In genomic region chr10:37047661-37048098, GRCm38 (mm10) we compare ENCODE assay signal across 8 mouse cellular contexts.
DNase-seq lines count a peak whose midpoint lies in the region; ATAC-seq and TF ChIP-seq lines count a peak whose summit lies in the region.

No protein-coding gene starts in this region.

- H3K4me2 ChIP-seq in liver, postnatal 0 days (ENCODE audit: low read depth, low read length): no peak overlapping the region
- H3K4me2 ChIP-seq in hindbrain, embryonic 13.5 days: no peak overlapping the region

- no peak for TF ChIP-seq EP300 in liver, postnatal 0 days (IDR thresholded peaks at IDR 0.05; ENCODE audit: low read depth)

- no peaks in the 10 kb centered on the region for H3K4me1 ChIP-seq in liver, postnatal 0 days (ENCODE audit: insufficient read depth)
- no peaks in the 10 kb centered on the region for H3K4me1 ChIP-seq in hindbrain, embryonic 13.5 days (replicated peaks)

- H3K4me3 ChIP-seq in liver, postnatal 0 days (ENCODE audit: low read depth, low read length): no peak overlapping the region
- no peak overlapping the region for H3K4me3 ChIP-seq in hindbrain, embryonic 13.5 days

- no peak for TF ChIP-seq CTCF in liver, postnatal 0 days (IDR thresholded peaks at IDR 0.05; ENCODE audit: low read depth)

- H3K9me3 ChIP-seq in liver, postnatal 0 days (ENCODE audit: low read length): no peaks in the 10 kb centered on the region
- no peaks in the 10 kb centered on the region for H3K9me3 ChIP-seq in hindbrain, embryonic 13.5 days

- ATAC-seq in cerebellum, adult (ENCODE audit: insufficient number of reproducible peaks, low FRiP score, low TSS enrichment): peak; percentile 85
- ATAC-seq in liver, postnatal 0 days: no peak
- ATAC-seq in hindbrain, embryonic 13.5 days (ENCODE audit: low FRiP score): no peak

- no peak for DNase-seq in cerebellum, adult 11 months
- peak; percentile 6 to 11 for DNase-seq in urinary bladder, postnatal 36 days (ENCODE audit: low spot score in 2 of 2)
- no peak for DNase-seq in urinary bladder, postnatal 10 days (ENCODE audit: low spot score)
- DNase-seq in left cerebral cortex, adult 9 months (ENCODE audit: low spot score in 2 of 2): peak; percentile 42 to 50
- DNase-seq in liver, postnatal 0 days: no peak
- no peak for DNase-seq in thymus, postnatal 36 days

- no peak overlapping the region for H3K27ac ChIP-seq in liver, postnatal 0 days (ENCODE audit: low read depth)
- H3K27ac ChIP-seq in hindbrain, embryonic 13.5 days: no peak overlapping the region

- WGBS in liver, postnatal 0 days (ENCODE audit: insufficient replicate concordance): 78% methylated on average over 8 of the region's 8 CpGs
- 83% methylated on average over 8 of the region's 8 CpGs for WGBS in hindbrain, embryonic 13.5 days

- H3K27me3 ChIP-seq in liver, postnatal 0 days (ENCODE audit: insufficient read depth, low read length): no peaks in the 10 kb centered on the region
- H3K27me3 ChIP-seq in hindbrain, embryonic 13.5 days: no peaks in the 10 kb centered on the region

- no peaks in the 10 kb centered on the region for H3K36me3 ChIP-seq in liver, postnatal 0 days (replicated peaks; ENCODE audit: insufficient read depth, low read length)
- no peaks in the 10 kb centered on the region for H3K36me3 ChIP-seq in hindbrain, embryonic 13.5 days

- H3K9ac ChIP-seq in liver, postnatal 0 days (replicated peaks): no peak overlapping the region
- H3K9ac ChIP-seq in hindbrain, embryonic 13.5 days: no peak overlapping the region

Comparison
In these comparisons a context has a peak if more than half of its experiments do, and no peak if none do; other contexts are left out.
1. DNase-seq: peak in urinary bladder, postnatal 36 days (2 of 2) and left cerebral cortex, adult 9 months (2 of 2); none in cerebellum, adult 11 months (single experiment), urinary bladder, postnatal 10 days (single experiment), liver, postnatal 0 days (single experiment) and thymus, postnatal 36 days (0 of 2).